Mouse (Mus musculus) C2C12 (cell line): ENCODE measurements around the gene Aagab.

Experiments used
- CTCF ChIP-seq: IDR thresholded peaks from one replicate; pipeline ENCODE4 v1.5.1; 2011; ENCODE audit not compliant: control insufficient read depth, insufficient read depth, insufficient read length
- MAX ChIP-seq: IDR thresholded peaks from one replicate; pipeline ENCODE4 v1.6.1; 2011; ENCODE audit warnings: mild to moderate bottlenecking, control low read depth
- MYOD1 ChIP-seq: IDR thresholded peaks from one replicate; pipeline ENCODE4 v1.6.1; 2011; ENCODE audit warnings: low read depth; ENCODE audit not compliant: control insufficient read depth, insufficient read length
- USF1 ChIP-seq: IDR thresholded peaks from one replicate; pipeline ENCODE4 v1.6.1; 2011; ENCODE audit warnings: low read depth, mild to moderate bottlenecking, control low read depth, moderate library complexity

GRCm38 (mm10) chr9:63658436-63658835 is 56.0 kb downstream of the Aagab start:
- TF ChIP-seq CTCF = no peak
- TF ChIP-seq USF1 = no peak
- no peak for TF ChIP-seq MAX
- TF ChIP-seq MYOD1 = no peak
